In genomic region chr2:49358839-49359520, GRCm38 (mm10) we compare ENCODE assay signal across 8 mouse cellular contexts.
DNase-seq lines count a peak whose midpoint lies in the region; TF ChIP-seq lines count a peak whose summit lies in the region.

No protein-coding gene starts in this region.

- no peak overlapping the region for H3K4me3 ChIP-seq in heart, adult 2 months
- H3K4me3 ChIP-seq in heart, embryonic 10.5 days = no peak overlapping the region

- WGBS in heart, adult 2 months = 55% methylated on average over 4 of the region's 4 CpGs
- WGBS in heart, embryonic 10.5 days = 61% methylated on average over 4 of the region's 4 CpGs

- no peaks in the 10 kb centered on the region for H3K27me3 ChIP-seq in heart, adult 2 months (ENCODE audit: control insufficient read depth, insufficient read depth, low read length)
- no peaks in the 10 kb centered on the region for H3K27me3 ChIP-seq in heart, embryonic 10.5 days (ENCODE audit: insufficient read depth, poor library complexity, severe bottlenecking)

- H3K9me3 ChIP-seq in heart, embryonic 10.5 days = no peaks in the 10 kb centered on the region

- peak; percentile 79 for TF ChIP-seq CTCF in heart, adult 2 months (IDR thresholded peaks at IDR 0.05)

- TF ChIP-seq POLR2A in heart, adult 2 months (IDR thresholded peaks at IDR 0.05; ENCODE audit: insufficient read depth, low read depth, low read length) = no peak

- peak; percentile 50 to 62 for DNase-seq in heart, adult 2 months
- DNase-seq in heart, embryonic 10.5 days (ENCODE audit: low spot score) = no peak
- peak; percentile 58 for DNase-seq in CD4-positive, CD25-positive, alpha-beta regulatory T cell, adult 2 months (ENCODE audit: low read depth, low spot score)
- DNase-seq in brain, adult 2 months (ENCODE audit: low read depth, low spot score) = peak; percentile 58
- peak; percentile 40 for DNase-seq in forelimb bud, embryonic 11.5 days (ENCODE audit: low read depth, low spot score)
- DNase-seq in kidney, adult 9 months = peak; percentile 83
- DNase-seq in lung, postnatal 25 days (ENCODE audit: low spot score) = peak; percentile 47
- peak; percentile 22 for DNase-seq in thymus, postnatal 0 days (ENCODE audit: low spot score)

- H3K79me2 ChIP-seq in heart, adult 2 months (replicated peaks; ENCODE audit: control insufficient read depth, insufficient read depth, low read length) = no peaks in the 10 kb centered on the region

- no peak overlapping the region for H3K27ac ChIP-seq in heart, adult 2 months
- H3K27ac ChIP-seq in heart, embryonic 10.5 days = no peak overlapping the region

- TF ChIP-seq EP300 in heart, adult 2 months (IDR thresholded peaks at IDR 0.05; ENCODE audit: insufficient read depth, low read depth, low read length) = 0 out of 2 replicates have a peak, but pooled peaks have one; percentile 12

- intact Hi-C loops in heart, adult 2 months (cut with DNase I) = loop anchor here (1.0 to 5.0 kb wide), 3 partner anchors 298 to 376 kb away; no protein-coding TSS in a partner anchor

- no peaks in the 10 kb centered on the region for H3K36me3 ChIP-seq in heart, adult 2 months (ENCODE audit: control insufficient read depth, insufficient read depth, low read length)
- no peaks in the 10 kb centered on the region for H3K36me3 ChIP-seq in heart, embryonic 10.5 days

- no peak overlapping the region for H3K9ac ChIP-seq in heart, adult 2 months (ENCODE audit: low read depth, low read length)

- H3K4me1 ChIP-seq in heart, adult 2 months (ENCODE audit: control insufficient read depth, insufficient read depth, low read length) = no peaks in the 10 kb centered on the region
- peaks cover 9% of the 10 kb centered on the region for H3K4me1 ChIP-seq in heart, embryonic 10.5 days
